Mouse (Mus musculus) small intestine, adult 2 months (tissue): ENCODE measurements around the gene Snrpa1.

ENCODE experiments used
- CTCF ChIP-seq: fragments of 200-500 bp; IDR thresholded peaks from 2 replicates; pipeline ENCODE4 v1.5.1; 2012; ENCODE audit warnings: low read depth, mild to moderate bottlenecking, control low read depth, inconsistent platforms, low read length, moderate library complexity, mixed read lengths; ENCODE audit not compliant: insufficient replicate concordance, insufficient read length; ENCODE audit errors: extremely low read depth
- POLR2A ChIP-seq: fragments of 200-500 bp; IDR thresholded peaks from 2 replicates; pipeline ENCODE4 v1.6.1; 2012; ENCODE audit warnings: low read depth, mild to moderate bottlenecking, control low read depth, inconsistent platforms, low read length, moderate library complexity

GRCm38 (mm10) chr7:66044617-66045016 is 14.2 kb upstream of the Snrpa1 start:
- TF ChIP-seq CTCF = no peak
- no peak for TF ChIP-seq POLR2A
